In genomic region chr4:126090101-126090847, GRCm38 (mm10) we compare ENCODE assay signal across 12 mouse cellular contexts. TPM values are rescaled to one million over a fixed set of nuclear protein-coding genes. Genes with fewer than 3 reads are reported as not detected.
A peak's percentile ranks its signal among the peaks of the same experiment; 100 is the strongest.
DNase-seq lines count a peak whose midpoint lies in the region; ATAC-seq and TF ChIP-seq lines count a peak whose summit lies in the region.
"Had no signal": no experiment of that assay in that cellular context is flagged by ENCODE, and none has a peak within 500 bp of the region (broad histone marks: within the 10 kb centered on the region; RNA-seq: fewer than 3 reads in every experiment).

No protein-coding gene starts in this region.

- TF ChIP-seq CTCF in stomach, postnatal 0 days (IDR thresholded peaks at IDR 0.05; ENCODE audit: low read depth) = no peak

- no peak overlapping the region for H3K4me3 ChIP-seq in kidney, embryonic 16.5 days (ENCODE audit: low read length)
- H3K4me3 ChIP-seq in stomach, embryonic 15.5 days (replicated peaks) = no peak overlapping the region
- H3K4me3 ChIP-seq in stomach, postnatal 0 days (ENCODE audit: low read depth, low read length) = no peak overlapping the region

- ATAC-seq in kidney, embryonic 16.5 days (ENCODE audit: low FRiP score, low TSS enrichment) = no peak
- peak; percentile 54 for ATAC-seq in stomach, embryonic 15.5 days (ENCODE audit: insufficient read depth, low FRiP score, low read depth)
- ATAC-seq in stomach, postnatal 0 days (ENCODE audit: low FRiP score, low TSS enrichment) = no peak
- ATAC-seq in megakaryocyte progenitor cell, adult 5-6 weeks (replicated peaks; ENCODE audit: poor library complexity) = no peak
- ATAC-seq: hindbrain, postnatal 0 days had no signal

- peak; percentile 48 for DNase-seq in kidney, adult 11 months
- DNase-seq in stomach, postnatal 0 days (ENCODE audit: low spot score) = no peak
- DNase-seq in naive thymus-derived CD4-positive, alpha-beta T cell, adult 2 months (ENCODE audit: low read depth) = peak; percentile 76
- DNase-seq in right cerebral cortex, postnatal 14 days = no peak
- DNase-seq in spleen, adult 12 weeks (ENCODE audit: low spot score) = no peak
- DNase-seq: cerebellum, adult 8-10 months; embryo, embryonic 11 days had no signal

- H3K36me3 ChIP-seq in kidney, embryonic 16.5 days (ENCODE audit: insufficient read depth, low read length) = no peaks in the 10 kb centered on the region
- H3K36me3 ChIP-seq in stomach, embryonic 15.5 days = no peaks in the 10 kb centered on the region
- 0 out of 2 replicates have a peak, but pooled peaks cover 2% of the 10 kb centered on the region for H3K36me3 ChIP-seq in stomach, postnatal 0 days (ENCODE audit: control insufficient read depth, insufficient read depth, low read length)

- no peak overlapping the region for H3K4me2 ChIP-seq in kidney, embryonic 16.5 days (replicated peaks; ENCODE audit: low read depth, low read length)
- no peak overlapping the region for H3K4me2 ChIP-seq in stomach, embryonic 15.5 days
- no peak overlapping the region for H3K4me2 ChIP-seq in stomach, postnatal 0 days (replicated peaks; ENCODE audit: low read depth)

- no peak for TF ChIP-seq EP300 in stomach, postnatal 0 days (optimal IDR thresholded peaks at IDR 0.05)

- H3K27ac ChIP-seq in kidney, embryonic 16.5 days (ENCODE audit: low read length) = no peak overlapping the region
- 0 out of 2 replicates have a peak overlapping the region, but pooled peaks have one; percentile 19 for H3K27ac ChIP-seq in stomach, embryonic 15.5 days
- no peak overlapping the region for H3K27ac ChIP-seq in stomach, postnatal 0 days (replicated peaks)
- H3K27ac ChIP-seq: hindbrain, postnatal 0 days; macrophage had no signal

- H3K27me3 ChIP-seq in kidney, embryonic 16.5 days (ENCODE audit: insufficient read depth, low read length) = no peaks in the 10 kb centered on the region
- no peaks in the 10 kb centered on the region for H3K27me3 ChIP-seq in stomach, embryonic 15.5 days (replicated peaks)
- no peaks in the 10 kb centered on the region for H3K27me3 ChIP-seq in stomach, postnatal 0 days (ENCODE audit: control insufficient read depth, insufficient read depth, low read length)

- 0 out of 2 replicates have a peak, but pooled peaks cover 3% of the 10 kb centered on the region for H3K4me1 ChIP-seq in kidney, embryonic 16.5 days (ENCODE audit: insufficient read depth, low read length)
- 0 out of 2 replicates have a peak, but pooled peaks cover 3% of the 10 kb centered on the region for H3K4me1 ChIP-seq in stomach, embryonic 15.5 days
- no peaks in the 10 kb centered on the region for H3K4me1 ChIP-seq in stomach, postnatal 0 days (replicated peaks; ENCODE audit: control insufficient read depth, insufficient read depth)

- 49% methylated on average over 7 of the region's 7 CpGs for WGBS in kidney, embryonic 16.5 days
- 64% methylated on average over 7 of the region's 7 CpGs for WGBS in stomach, embryonic 15.5 days
- WGBS in stomach, postnatal 0 days = 66% methylated on average over 7 of the region's 7 CpGs

- no peak overlapping the region for H3K9ac ChIP-seq in kidney, embryonic 16.5 days (replicated peaks; ENCODE audit: low read length)
- no peak overlapping the region for H3K9ac ChIP-seq in stomach, embryonic 15.5 days
- H3K9ac ChIP-seq in stomach, postnatal 0 days (ENCODE audit: low read length) = no peak overlapping the region

- H3K9me3 ChIP-seq in kidney, embryonic 16.5 days (ENCODE audit: low read length) = no peaks in the 10 kb centered on the region
- no peaks in the 10 kb centered on the region for H3K9me3 ChIP-seq in stomach, embryonic 15.5 days
- H3K9me3 ChIP-seq in stomach, postnatal 0 days (ENCODE audit: control insufficient read depth, low read length) = no peaks in the 10 kb centered on the region

RNA-seq across cellular contexts. Expression of gene Lsm10, which starts 6.1 kb away (rescaled TPM):
- polyA plus RNA-seq in kidney, embryonic 16.5 days (2015; fragmentation: Nextera tagmentation; extraction: Ambion mirVana) = 55.3 and 59.3 TPM in 2 replicates
- 46.7 and 48.0 TPM in 2 replicates for polyA plus RNA-seq in stomach, embryonic 15.5 days (2015; fragmentation: Nextera tagmentation; extraction: Ambion mirVana)
- 41.8 and 46.5 TPM in 2 replicates for polyA plus RNA-seq in stomach, postnatal 0 days (2015; fragmentation: Nextera tagmentation; extraction: Ambion mirVana)
- 20.4 and 25.1 TPM in 2 replicates for total RNA-seq in megakaryocyte progenitor cell, adult 5-6 weeks (2015)
- total RNA-seq in megakaryocyte progenitor cell, adult 5-6 weeks (2017) = 14.7 and 15.9 TPM in 2 replicates

RNA-seq across cellular contexts. Expression of gene Stk40, which starts 13.5 kb away (rescaled TPM):
- 43.9 and 44.5 TPM in 2 replicates for polyA plus RNA-seq in kidney, embryonic 16.5 days (2015; fragmentation: Nextera tagmentation; extraction: Ambion mirVana)
- polyA plus RNA-seq in stomach, embryonic 15.5 days (2015; fragmentation: Nextera tagmentation; extraction: Ambion mirVana) = 28.6 and 29.1 TPM in 2 replicates
- 17.3 and 20.2 TPM in 2 replicates for polyA plus RNA-seq in stomach, postnatal 0 days (2015; fragmentation: Nextera tagmentation; extraction: Ambion mirVana)
- total RNA-seq in megakaryocyte progenitor cell, adult 5-6 weeks (2015) = 6.5 and 7.3 TPM in 2 replicates
- total RNA-seq in megakaryocyte progenitor cell, adult 5-6 weeks (2017) = 5.9 and 6.0 TPM in 2 replicates

RNA-seq across cellular contexts. Expression of gene Oscp1, which starts 31.9 kb away (rescaled TPM):
- 19.6 TPM in 2 replicates for polyA plus RNA-seq in kidney, embryonic 16.5 days (2015; fragmentation: Nextera tagmentation; extraction: Ambion mirVana)
- 13.5 and 13.9 TPM in 2 replicates for polyA plus RNA-seq in stomach, embryonic 15.5 days (2015; fragmentation: Nextera tagmentation; extraction: Ambion mirVana)
- polyA plus RNA-seq in stomach, postnatal 0 days (2015; fragmentation: Nextera tagmentation; extraction: Ambion mirVana) = 3.6 and 5.1 TPM in 2 replicates
- 13.5 and 15.5 TPM in 2 replicates for total RNA-seq in megakaryocyte progenitor cell, adult 5-6 weeks (2015)
- 20.3 and 31.9 TPM in 2 replicates for total RNA-seq in megakaryocyte progenitor cell, adult 5-6 weeks (2017)

RNA-seq across cellular contexts. Expression of gene Mrps15, which starts 43.5 kb away (rescaled TPM):
- 130 and 146 TPM in 2 replicates for polyA plus RNA-seq in kidney, embryonic 16.5 days (2015; fragmentation: Nextera tagmentation; extraction: Ambion mirVana)
- 141 and 151 TPM in 2 replicates for polyA plus RNA-seq in stomach, embryonic 15.5 days (2015; fragmentation: Nextera tagmentation; extraction: Ambion mirVana)
- 81.9 and 90.0 TPM in 2 replicates for polyA plus RNA-seq in stomach, postnatal 0 days (2015; fragmentation: Nextera tagmentation; extraction: Ambion mirVana)
- 196 and 200 TPM in 2 replicates for total RNA-seq in megakaryocyte progenitor cell, adult 5-6 weeks (2015)
- total RNA-seq in megakaryocyte progenitor cell, adult 5-6 weeks (2017) = 76.1 and 90.5 TPM in 2 replicates

RNA-seq across cellular contexts. Expression of gene Eva1b, which starts 57.3 kb away (rescaled TPM):
- 99.9 and 103 TPM in 2 replicates for polyA plus RNA-seq in kidney, embryonic 16.5 days (2015; fragmentation: Nextera tagmentation; extraction: Ambion mirVana)
- 59.0 and 60.0 TPM in 2 replicates for polyA plus RNA-seq in stomach, embryonic 15.5 days (2015; fragmentation: Nextera tagmentation; extraction: Ambion mirVana)
- 39.7 and 39.9 TPM in 2 replicates for polyA plus RNA-seq in stomach, postnatal 0 days (2015; fragmentation: Nextera tagmentation; extraction: Ambion mirVana)
- total RNA-seq in megakaryocyte progenitor cell, adult 5-6 weeks (2015) = 0.12 and 0.94 TPM in 2 replicates
- total RNA-seq in megakaryocyte progenitor cell, adult 5-6 weeks (2017) = 1.7 TPM in 1 of 2 replicates, not detected in the other

Comparison
In these comparisons a context has a peak if more than half of its experiments do, and no peak if none do; other contexts are left out.
1. DNase-seq: peak in kidney, adult 11 months (single experiment) and naive thymus-derived CD4-positive, alpha-beta T cell, adult 2 months (single experiment); none in stomach, postnatal 0 days (single experiment), right cerebral cortex, postnatal 14 days (single experiment) and spleen, adult 12 weeks (single experiment).